Mouse (Mus musculus) midbrain, embryonic 11.5 days (tissue): ENCODE data around the gene Arid5a. TPM values are rescaled to one million over a fixed set of nuclear protein-coding genes. Genes with fewer than 3 reads are reported as not detected.

Experiments used
- ATAC-seq: fragments of 200-750 bp; cut with Nextera tagmentation; 2 replicates; pipeline ENCODE4 v1.8.0; 2017; ENCODE audit warnings: moderate TSS enrichment, moderate library complexity; ENCODE audit not compliant: low FRiP score
- DNase-seq: peaks from one replicate; pipeline ENCODE4 v3.0.0; 2015; ENCODE audit warnings: low spot score; ENCODE audit errors: missing footprints
- H3K27ac ChIP-seq: fragments of 300-500 bp; sonication (generic); 2 replicates; pipeline ENCODE4 v1.5.1; 2014; ENCODE audit warnings: low read depth, low read length
- H3K27me3 ChIP-seq: fragments of 300-500 bp; sonication (generic); 2 replicates; pipeline ENCODE4 v1.6.1; 2014; ENCODE audit warnings: mild to moderate bottlenecking, low read length, moderate library complexity, mixed read lengths; ENCODE audit not compliant: control insufficient read depth, insufficient read depth
- H3K36me3 ChIP-seq: fragments of 300-500 bp; sonication (generic); 2 replicates; pipeline ENCODE4 v1.6.1; 2014; ENCODE audit warnings: mild to moderate bottlenecking, low read length, moderate library complexity, mixed read lengths; ENCODE audit not compliant: control insufficient read depth, insufficient read depth
- H3K4me1 ChIP-seq: fragments of 300-500 bp; sonication (generic); 2 replicates; pipeline ENCODE4 v1.6.1; 2014; ENCODE audit warnings: low read length; ENCODE audit not compliant: control insufficient read depth, insufficient read depth
- H3K4me2 ChIP-seq: fragments of 300-500 bp; sonication (generic); 2 replicates; pipeline ENCODE4 v1.6.1; 2014; ENCODE audit warnings: mild to moderate bottlenecking, moderate library complexity
- H3K4me3 ChIP-seq: fragments of 300-500 bp; sonication (generic); 2 replicates; pipeline ENCODE4 v1.5.1; 2014; ENCODE audit warnings: low read depth, low read length
- H3K9ac ChIP-seq: fragments of 300-500 bp; sonication (generic); 2 replicates; pipeline ENCODE4 v1.6.1; 2014; ENCODE audit warnings: low read length
- H3K9me3 ChIP-seq: fragments of 300-500 bp; sonication (generic); 2 replicates; pipeline ENCODE4 v1.6.1; 2016; ENCODE audit warnings: low read length; ENCODE audit not compliant: control insufficient read depth
- WGBS: fragments of 180-500 bp; shearing (Covaris S2); extraction: QIAGEN DNeasy Blood & Tissue Kit; methylation state at CpG from one replicate; pipeline ENCODE4 v1.1.7; 2014; 5-methylcytosine and 5-hydroxymethylcytosine counted together
- polyA plus RNA-seq: library from polyadenylated mRNA; unstranded; fragments of >200 nt; fragmentation: Nextera tagmentation; extraction: Ambion mirVana; gene quantifications from 2 replicates; pipeline ENCODE4 v1.2.1, GENCODE M21; 2014

The Arid5a gene
- polyA plus RNA-seq = 1.8 and 2.0 TPM in 2 replicates

GRCm38 (mm10) chr1:36307495-36308280, at the start of gene Arid5a:
Gene Arid5a, plus strand, starts transcription at chr1:36307733.
- peaks cover 13% of the 10 kb centered on the region for H3K4me1 ChIP-seq
- peak within 1 kb of the TSS; percentile 60 for H3K9ac ChIP-seq
- under 1% methylated on average over 65 of the region's 65 CpGs for WGBS
- peak within 1 kb of the TSS; percentile 54 for H3K4me3 ChIP-seq
- no peaks in the 10 kb centered on the region for H3K36me3 ChIP-seq
- H3K9me3 ChIP-seq = no peaks in the 10 kb centered on the region
- DNase-seq = peak; percentile 99
- peak within 1 kb of the TSS; percentile 97 for H3K4me2 ChIP-seq
- peaks cover 18% of the 10 kb centered on the region; the same call in 1 of the 2 replicates for H3K27me3 ChIP-seq
- H3K27ac ChIP-seq = no peak within 1 kb of the TSS
- peak; percentile 94 for ATAC-seq

GRCm38 (mm10) chr1:36258631-36259030, 48.9 kb upstream of the Arid5a start:
- Histone ChIP-seq H3K36me3 (no peaks in the 10 kb centered on the region), H3K4me1 (peaks cover 5% of the 10 kb centered on the region), H3K4me2 (no peak overlapping the region), H3K27ac (no peak overlapping the region), H3K4me3 (no peak overlapping the region), H3K9me3 (peaks cover 2% of the 10 kb centered on the region; the same call in 1 of the 2 replicates), H3K27me3 (no peaks in the 10 kb centered on the region; the same call in 1 of the 2 replicates), H3K9ac (no peak overlapping the region)
- peak; percentile 78 for DNase-seq
- 69% methylated on average over 2 of the region's 2 CpGs for WGBS
- ATAC-seq = no peak

GRCm38 (mm10) chr1:36259281-36259680, 48.3 kb upstream of the Arid5a start:
- WGBS = 93% methylated on average over 2 of the region's 2 CpGs
- Histone ChIP-seq H3K4me2 (no peak overlapping the region), H3K36me3 (no peaks in the 10 kb centered on the region), H3K4me3 (no peak overlapping the region), H3K9me3 (peaks cover 2% of the 10 kb centered on the region; the same call in 1 of the 2 replicates), H3K27ac (no peak overlapping the region), H3K9ac (no peak overlapping the region), H3K4me1 (peaks cover 5% of the 10 kb centered on the region), H3K27me3 (no peaks in the 10 kb centered on the region; the same call in 1 of the 2 replicates)
- DNase-seq (peak; percentile 68), ATAC-seq (no peak)

- no peak overlapping the region for H3K9ac ChIP-seq
- no peaks in the 10 kb centered on the region; the same call in 1 of the 2 replicates for H3K4me1 ChIP-seq
- no peaks in the 10 kb centered on the region for H3K36me3 ChIP-seq
- no peak for DNase-seq
- H3K9me3 ChIP-seq = peaks cover 2% of the 10 kb centered on the region; the same call in 1 of the 2 replicates
- H3K4me3 ChIP-seq = no peak overlapping the region
- WGBS = 94% methylated on average over 1 of the region's 1 CpGs
- H3K27ac ChIP-seq = no peak overlapping the region
- ATAC-seq = no peak
- H3K4me2 ChIP-seq = no peak overlapping the region
- no peaks in the 10 kb centered on the region; the same call in 1 of the 2 replicates for H3K27me3 ChIP-seq
Measured at GRCm38 (mm10) chr1:36260418-36260817, 47.1 kb upstream of the Arid5a start.

GRCm38 (mm10) chr1:36261708-36262504, 45.6 kb upstream of the Arid5a start:
- H3K36me3 ChIP-seq = no peaks in the 10 kb centered on the region
- no peak overlapping the region for H3K9ac ChIP-seq
- no peak overlapping the region for H3K4me2 ChIP-seq
- no peaks in the 10 kb centered on the region for H3K4me1 ChIP-seq
- ATAC-seq = no peak
- no peaks in the 10 kb centered on the region for H3K9me3 ChIP-seq
- H3K27ac ChIP-seq = no peak overlapping the region
- no peaks in the 10 kb centered on the region for H3K27me3 ChIP-seq
- WGBS = 84% methylated on average over 19 of the region's 19 CpGs
- DNase-seq = no peak
- H3K4me3 ChIP-seq = no peak overlapping the region

- Histone ChIP-seq H3K4me1 (no peaks in the 10 kb centered on the region), H3K4me2 (no peak overlapping the region), H3K36me3 (no peaks in the 10 kb centered on the region), H3K9me3 (no peaks in the 10 kb centered on the region), H3K27ac (no peak overlapping the region), H3K27me3 (no peaks in the 10 kb centered on the region), H3K9ac (no peak overlapping the region), H3K4me3 (no peak overlapping the region)
- ATAC-seq (no peak), DNase-seq (no peak)
- WGBS = 82% methylated on average over 13 of the region's 13 CpGs
Measured at GRCm38 (mm10) chr1:36263833-36264488, 43.6 kb upstream of the Arid5a start.

GRCm38 (mm10) chr1:36266293-36266692, 41.2 kb upstream of the Arid5a start:
- Histone ChIP-seq H3K4me3 (no peak overlapping the region), H3K9me3 (no peaks in the 10 kb centered on the region), H3K27ac (no peak overlapping the region), H3K27me3 (peaks cover 7% of the 10 kb centered on the region), H3K36me3 (no peaks in the 10 kb centered on the region), H3K9ac (no peak overlapping the region), H3K4me1 (no peaks in the 10 kb centered on the region), H3K4me2 (no peak overlapping the region)
- DNase-seq = no peak
- WGBS = 90% methylated on average over 6 of the region's 6 CpGs
- ATAC-seq = no peak

GRCm38 (mm10) chr1:36267595-36267994, 39.9 kb upstream of the Arid5a start:
- ATAC-seq = no peak
- no peak for DNase-seq
- WGBS = 98% methylated on average over 3 of the region's 3 CpGs
- no peaks in the 10 kb centered on the region for H3K36me3 ChIP-seq
- peaks cover 7% of the 10 kb centered on the region for H3K27me3 ChIP-seq
- no peak overlapping the region for H3K4me2 ChIP-seq
- H3K9me3 ChIP-seq = no peaks in the 10 kb centered on the region
- no peak overlapping the region for H3K27ac ChIP-seq
- no peaks in the 10 kb centered on the region for H3K4me1 ChIP-seq
- H3K4me3 ChIP-seq = no peak overlapping the region
- no peak overlapping the region for H3K9ac ChIP-seq
